17 mouse cellular contexts compared by ENCODE assay signal in genomic region chr2:160313595-160314007, GRCm38 (mm10). TPM values are rescaled to one million over a fixed set of nuclear protein-coding genes. Genes with fewer than 3 reads are reported as not detected.
DNase-seq lines count a peak whose midpoint lies in the region; ATAC-seq and TF ChIP-seq lines count a peak whose summit lies in the region.
"Had no signal": no experiment of that assay in that cellular context is flagged by ENCODE, and none has a peak within 500 bp of the region (broad histone marks: within the 10 kb centered on the region; RNA-seq: fewer than 3 reads in every experiment).

No protein-coding gene starts in this region.

- no peak overlapping the region for H3K27ac ChIP-seq in gastrocnemius, adult 2 months
- no peak overlapping the region for H3K27ac ChIP-seq in embryonic facial prominence, embryonic 14.5 days (replicated peaks; ENCODE audit: low read depth, low read length)
- H3K27ac ChIP-seq in stomach, postnatal 0 days (replicated peaks), result no peak overlapping the region
- H3K27ac ChIP-seq: midbrain, embryonic 13.5 days; stomach, embryonic 15.5 days had no signal

- H3K4me1 ChIP-seq in embryonic facial prominence, embryonic 14.5 days (ENCODE audit: control insufficient read depth, insufficient read depth, low read length), result no peaks in the 10 kb centered on the region
- no peaks in the 10 kb centered on the region for H3K4me1 ChIP-seq in stomach, postnatal 0 days (replicated peaks; ENCODE audit: control insufficient read depth, insufficient read depth)
- H3K4me1 ChIP-seq: midbrain, embryonic 13.5 days; stomach, embryonic 15.5 days had no signal

- H3K36me3 ChIP-seq in embryonic facial prominence, embryonic 14.5 days (ENCODE audit: control insufficient read depth, insufficient read depth, low read length), result no peaks in the 10 kb centered on the region
- no peaks in the 10 kb centered on the region for H3K36me3 ChIP-seq in stomach, postnatal 0 days (ENCODE audit: control insufficient read depth, insufficient read depth, low read length)
- H3K36me3 ChIP-seq: midbrain, embryonic 13.5 days; stomach, embryonic 15.5 days had no signal

- H3K9ac ChIP-seq in embryonic facial prominence, embryonic 14.5 days (ENCODE audit: low read depth, low read length), result no peak overlapping the region
- no peak overlapping the region for H3K9ac ChIP-seq in stomach, postnatal 0 days (ENCODE audit: low read length)
- H3K9ac ChIP-seq: midbrain, embryonic 13.5 days; stomach, embryonic 15.5 days had no signal

- no peak overlapping the region for H3K4me3 ChIP-seq in gastrocnemius, adult 2 months
- no peak overlapping the region for H3K4me3 ChIP-seq in embryonic facial prominence, embryonic 14.5 days (ENCODE audit: low read depth, low read length)
- H3K4me3 ChIP-seq in stomach, postnatal 0 days (ENCODE audit: low read depth, low read length), result no peak overlapping the region
- H3K4me3 ChIP-seq: midbrain, embryonic 13.5 days; stomach, embryonic 15.5 days had no signal

- no peak for TF ChIP-seq EP300 in stomach, postnatal 0 days (optimal IDR thresholded peaks at IDR 0.05)

- 28% methylated on average over 12 of the region's 12 CpGs for WGBS in embryonic facial prominence, embryonic 14.5 days
- WGBS in stomach, postnatal 0 days, result 35% methylated on average over 12 of the region's 12 CpGs

- no peaks in the 10 kb centered on the region for H3K9me3 ChIP-seq in embryonic facial prominence, embryonic 14.5 days (ENCODE audit: control insufficient read depth, low read length)
- H3K9me3 ChIP-seq in stomach, postnatal 0 days (ENCODE audit: control insufficient read depth, low read length), result no peaks in the 10 kb centered on the region
- H3K9me3 ChIP-seq: midbrain, embryonic 13.5 days; stomach, embryonic 15.5 days had no signal

- DNase-seq in gastrocnemius, adult 2 months, result peak; percentile 34
- DNase-seq in gastrocnemius, postnatal 4 days (ENCODE audit: low spot score in 2 of 2), result no peak
- DNase-seq in retina, postnatal 1 day, result peak; percentile 15
- DNase-seq in retina, embryonic 14.5 days (ENCODE audit: low spot score), result no peak
- peak; percentile 84 for DNase-seq in embryonic facial prominence, embryonic 14.5 days (ENCODE audit: low spot score)
- DNase-seq in stomach, postnatal 0 days (ENCODE audit: low spot score), result no peak
- DNase-seq in c-Kit-positive CD71-positive TER-119-positive erythroid progenitor cells, embryonic 14.5 days (ENCODE audit: low spot score), result no peak
- DNase-seq in neural tube, embryonic 10.5 days (ENCODE audit: extremely low spot score, low spot score), result no peak
- DNase-seq: cerebellum, adult 9-11 months; lung, postnatal 10 days had no signal

- TF ChIP-seq CTCF in gastrocnemius, adult 2 months (IDR thresholded peaks at IDR 0.05), result no peak
- TF ChIP-seq CTCF in stomach, postnatal 0 days (IDR thresholded peaks at IDR 0.05; ENCODE audit: low read depth), result no peak

- intact Hi-C loops in gastrocnemius, adult 2 months (cut with DNase I), result no loop called here

- no peaks in the 10 kb centered on the region for H3K27me3 ChIP-seq in embryonic facial prominence, embryonic 14.5 days (replicated peaks; ENCODE audit: control insufficient read depth, insufficient read depth, low read length)
- no peaks in the 10 kb centered on the region for H3K27me3 ChIP-seq in stomach, postnatal 0 days (ENCODE audit: control insufficient read depth, insufficient read depth, low read length)
- H3K27me3 ChIP-seq: midbrain, embryonic 13.5 days; stomach, embryonic 15.5 days had no signal

- H3K4me2 ChIP-seq in embryonic facial prominence, embryonic 14.5 days (ENCODE audit: low read depth, low read length), result no peak overlapping the region
- H3K4me2 ChIP-seq in stomach, postnatal 0 days (replicated peaks; ENCODE audit: low read depth), result no peak overlapping the region
- H3K4me2 ChIP-seq: midbrain, embryonic 13.5 days; stomach, embryonic 15.5 days had no signal

- peak; percentile 91 for ATAC-seq in embryonic facial prominence, embryonic 14.5 days (ENCODE audit: low read depth)
- ATAC-seq in stomach, postnatal 0 days (ENCODE audit: low FRiP score, low TSS enrichment), result peak; percentile 49
- ATAC-seq: inflammation-experienced regulatory T-cells, adult 6 months; midbrain, embryonic 13.5 days had no signal

RNA-seq across cellular contexts. Expression of gene Gm826, which starts 20.4 kb away (rescaled TPM):
- total RNA-seq in gastrocnemius, adult 2 months (2021), result 1 to 10 TPM; 4.0 to 8.3 TPM
- under 1 TPM in 1 of 2 experiments, not detected in 1; 0.73 TPM for total RNA-seq in gastrocnemius, postnatal 4 days (2021)
- 0.22 and 0.54 TPM in 2 replicates for polyA plus RNA-seq in embryonic facial prominence, embryonic 14.5 days (2014; fragmentation: Nextera tagmentation; extraction: Ambion mirVana)
- not detected in 2 replicates for polyA plus RNA-seq in stomach, postnatal 0 days (2015; fragmentation: Nextera tagmentation; extraction: Ambion mirVana)
- total RNA-seq: granulocyte monocyte progenitor cell, adult 5-6 weeks; layer of hippocampus, adult 18-20 months; left cerebral cortex, postnatal 14 days had no signal
- polyA plus RNA-seq: inflammation-experienced regulatory T-cells, adult 6 months; midbrain, embryonic 13.5 days; neural tube, embryonic 14.5 days had no signal

RNA-seq across cellular contexts. Expression of gene Mafb, which starts 53.3 kb away (rescaled TPM):
- 10 to 100 TPM; 86.4 to 94.2 TPM for total RNA-seq in gastrocnemius, adult 2 months (2021)
- total RNA-seq in gastrocnemius, postnatal 4 days (2021), result 10 to 100 TPM; 21.5 to 23.7 TPM
- polyA plus RNA-seq in embryonic facial prominence, embryonic 14.5 days (2014; fragmentation: Nextera tagmentation; extraction: Ambion mirVana), result 16.9 and 18.5 TPM in 2 replicates
- polyA plus RNA-seq in stomach, postnatal 0 days (2015; fragmentation: Nextera tagmentation; extraction: Ambion mirVana), result 4.3 and 4.9 TPM in 2 replicates
- total RNA-seq: granulocyte monocyte progenitor cell, adult 5-6 weeks had no signal
- polyA plus RNA-seq: inflammation-experienced regulatory T-cells, adult 6 months had no signal

Comparison
In these comparisons a context has a peak if more than half of its experiments do, and no peak if none do; other contexts are left out.
1. DNase-seq: peak in gastrocnemius, adult 2 months (single experiment), retina, postnatal 1 day (single experiment) and embryonic facial prominence, embryonic 14.5 days (single experiment); none in gastrocnemius, postnatal 4 days (0 of 2), retina, embryonic 14.5 days (single experiment), stomach, postnatal 0 days (single experiment), c-Kit-positive CD71-positive TER-119-positive erythroid progenitor cells, embryonic 14.5 days (single experiment) and neural tube, embryonic 10.5 days (single experiment).